Mouse (Mus musculus): Measurements from ENCODE around the gene Per1.

The Per1 gene

GRCm38 (mm10) chr11:69094697-69095429 lies at the start of gene Per1:
TSS of gene Per1 (plus strand) at chr11:69095217.
- DNase-seq = peak; percentile 97 to 99

DNA sequence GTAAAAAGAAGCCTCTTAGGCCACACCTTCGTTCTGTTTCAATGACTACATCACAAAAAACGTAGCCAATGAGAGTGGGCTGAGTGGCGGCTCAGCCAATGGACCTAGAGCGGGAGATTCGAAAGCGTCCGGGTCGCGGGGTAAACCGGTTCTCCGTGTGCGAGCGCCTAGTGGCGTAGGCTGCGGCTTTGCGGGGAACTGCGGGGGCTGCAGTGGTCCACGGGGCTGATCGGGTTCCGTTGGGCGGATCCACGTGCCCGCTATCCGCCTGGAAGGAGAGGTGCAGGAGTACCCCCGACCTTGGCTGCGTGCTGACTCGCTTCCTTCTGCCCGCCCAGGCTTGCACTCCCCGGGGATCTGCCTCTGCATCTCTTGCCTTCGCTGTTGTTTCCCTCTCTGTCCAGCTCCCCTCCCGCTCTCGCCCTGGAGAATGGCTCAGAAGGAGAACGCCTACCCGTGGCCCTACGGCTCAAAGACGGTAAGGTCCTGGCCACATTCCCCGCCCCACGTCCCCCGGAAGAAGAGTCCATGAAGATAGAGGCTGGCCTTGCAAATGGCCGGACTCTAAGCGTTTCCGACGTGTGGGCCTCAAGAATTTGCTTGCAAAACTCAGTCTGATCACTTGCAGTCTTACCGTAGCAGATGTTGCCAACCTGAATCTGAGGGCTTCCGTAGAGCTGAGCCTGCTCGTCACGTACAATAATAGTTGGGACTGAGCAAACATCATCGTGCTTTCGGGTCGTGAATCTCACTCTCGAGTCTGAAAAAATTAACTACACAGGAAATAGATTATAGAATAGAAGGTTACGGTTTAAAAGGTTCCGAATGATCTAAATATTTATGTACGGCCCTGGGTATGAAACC lies 49.3 kb upstream of the Per1 start, which contains the start of gene Aurkb:
TSS of gene Aurkb (plus strand) at position 117 of the 864 bp plus-strand sequence.
- DNase-seq = peak; percentile 79 to 84

GRCm38 (mm10) chr11:69046395-69046774 lies 48.6 kb upstream of the Per1 start:
- peak in 1 of 2 experiments; percentile 5 for DNase-seq

DNA sequence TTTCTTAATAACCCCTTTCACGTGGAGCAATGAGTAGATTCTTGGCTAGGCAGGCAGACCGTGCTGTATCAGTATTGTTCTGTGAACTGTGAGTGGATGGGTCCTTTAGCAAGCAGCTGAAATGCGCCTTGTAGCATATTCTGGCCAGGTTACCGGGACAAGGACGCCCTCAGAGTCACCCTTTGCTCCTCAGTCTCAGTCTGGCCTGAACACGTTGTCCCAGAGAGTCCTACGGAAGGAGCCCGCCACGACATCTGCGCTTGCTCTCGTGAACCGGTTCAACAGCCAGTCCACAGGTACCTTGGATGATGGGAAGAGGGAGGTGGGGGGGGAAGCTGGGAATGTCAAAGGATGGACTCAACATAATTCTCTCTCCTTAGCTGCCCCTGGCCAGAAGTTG lies 47.4 kb upstream of the Per1 start:
- DNase-seq = no peak

GRCm38 (mm10) chr11:69048151-69048550 lies 46.9 kb upstream of the Per1 start:
- DNase-seq = no peak

DNA sequence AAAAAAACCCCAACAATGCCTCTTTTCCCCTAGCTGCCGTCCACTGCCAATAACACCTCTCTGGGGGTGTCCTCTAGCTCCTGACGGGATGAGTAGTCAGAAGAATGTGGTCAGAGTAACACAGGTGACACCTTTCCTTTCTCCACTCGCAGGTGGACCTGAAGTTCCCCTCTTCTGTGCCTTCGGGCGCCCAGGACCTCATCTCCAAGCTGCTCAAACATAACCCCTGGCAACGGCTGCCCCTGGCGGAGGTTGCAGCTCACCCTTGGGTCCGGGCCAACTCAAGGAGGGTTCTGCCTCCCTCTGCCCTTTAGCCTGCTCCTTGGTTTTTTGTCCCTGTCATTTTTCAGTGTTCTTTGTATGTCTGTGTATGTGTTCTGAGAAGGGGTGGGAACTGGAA lies 44.3 kb upstream of the Per1 start:
- DNase-seq = peak in 1 of 2 experiments; percentile 3

GRCm38 (mm10) chr11:69051771-69052170 lies 43.2 kb upstream of the Per1 start:
- DNase-seq = no peak

GRCm38 (mm10) chr11:69052824-69053421 lies 42.1 kb upstream of the Per1 start:
- DNase-seq = no peak

DNA sequence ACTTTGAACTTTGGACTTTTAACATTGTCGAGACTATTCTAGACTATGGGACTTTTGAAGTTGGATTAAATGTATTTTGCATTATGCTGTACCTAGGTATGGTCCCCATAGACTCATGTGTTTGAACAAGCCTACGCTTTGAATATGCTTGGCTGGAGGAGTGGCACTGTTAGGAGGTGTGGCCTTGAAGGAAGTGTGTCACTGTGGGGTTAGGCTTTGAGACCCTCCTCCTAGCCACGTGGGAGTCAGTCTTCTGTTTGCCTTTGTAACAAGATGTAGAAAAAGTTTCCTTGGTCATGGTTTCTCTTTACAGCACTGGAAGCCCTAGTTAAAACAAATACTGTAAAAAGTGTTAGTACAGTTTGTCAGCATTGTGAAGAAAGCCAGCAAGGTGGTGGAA lies 41.2 kb upstream of the Per1 start:
- no peak for DNase-seq

DNA sequence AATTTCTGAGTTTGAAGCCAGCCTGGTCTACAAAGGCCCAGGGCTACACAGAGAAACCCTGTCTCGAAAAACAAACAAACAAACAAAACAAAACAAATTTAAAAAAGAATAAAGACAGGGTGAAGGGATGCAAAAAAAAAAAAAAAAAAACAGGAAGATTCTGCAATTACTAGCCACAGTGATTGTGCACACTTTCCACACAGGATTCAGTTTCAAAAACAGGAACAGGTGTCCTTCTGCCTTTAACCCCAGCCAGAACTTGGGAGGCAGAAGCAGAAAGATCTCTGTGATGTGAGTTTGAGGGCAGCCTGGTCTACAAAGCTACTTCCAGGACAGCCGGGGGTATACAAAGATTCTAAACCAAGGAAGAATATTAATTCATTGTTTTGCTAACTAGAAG lies 36.8 kb upstream of the Per1 start:
- DNase-seq = no peak

GRCm38 (mm10) chr11:69058729-69059356 lies 36.2 kb upstream of the Per1 start:
- DNase-seq = no peak

- DNase-seq = peak; percentile 91 to 97
These were observed 35.6 kb upstream of the Per1 start, which contains the start of gene Borcs6 for GRCm38 (mm10) chr11:69059357-69059974. TSS of gene Borcs6 (plus strand) at chr11:69059717.

GRCm38 (mm10) chr11:69059975-69060411 lies 35.0 kb upstream of the Per1 start:
- DNase-seq = peak in 1 of 2 experiments; percentile 72

- DNase-seq = peak in 1 of 2 experiments; percentile 54
These were observed 34.4 kb upstream of the Per1 start for GRCm38 (mm10) chr11:69060448-69061254.

DNA sequence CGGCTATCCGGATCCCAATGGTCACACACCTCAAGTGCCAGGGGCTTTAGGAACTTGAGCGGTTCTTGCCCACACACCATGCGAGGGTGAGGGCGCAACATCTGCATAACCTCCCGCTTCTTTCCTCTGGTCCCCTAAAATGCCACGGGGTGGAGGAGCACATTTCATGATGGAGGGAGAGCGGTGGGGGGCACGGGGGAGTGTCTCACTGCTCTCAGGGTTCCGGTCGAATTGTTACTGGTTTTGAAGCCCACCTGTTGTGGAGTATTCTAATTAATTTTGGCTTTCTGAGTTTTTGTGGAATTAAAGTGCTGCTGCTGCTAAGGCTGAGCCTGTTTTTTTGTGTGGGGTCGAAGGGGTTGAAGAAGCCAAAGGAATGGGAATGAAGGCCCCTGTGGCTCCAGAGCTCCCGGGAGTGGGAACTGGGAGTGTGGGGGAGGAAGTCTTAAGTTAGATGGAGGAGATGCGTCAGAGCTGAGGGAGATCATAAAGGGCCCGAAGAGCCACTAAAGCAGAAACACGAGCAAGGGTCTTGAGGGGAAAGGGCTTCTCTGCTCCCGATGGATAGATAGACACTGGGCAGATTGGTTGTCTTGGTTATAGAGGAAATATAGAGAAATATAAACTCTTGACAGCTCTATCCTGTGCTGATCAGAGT lies 33.6 kb upstream of the Per1 start:
- peak in 1 of 2 experiments; percentile 37 for DNase-seq

DNA sequence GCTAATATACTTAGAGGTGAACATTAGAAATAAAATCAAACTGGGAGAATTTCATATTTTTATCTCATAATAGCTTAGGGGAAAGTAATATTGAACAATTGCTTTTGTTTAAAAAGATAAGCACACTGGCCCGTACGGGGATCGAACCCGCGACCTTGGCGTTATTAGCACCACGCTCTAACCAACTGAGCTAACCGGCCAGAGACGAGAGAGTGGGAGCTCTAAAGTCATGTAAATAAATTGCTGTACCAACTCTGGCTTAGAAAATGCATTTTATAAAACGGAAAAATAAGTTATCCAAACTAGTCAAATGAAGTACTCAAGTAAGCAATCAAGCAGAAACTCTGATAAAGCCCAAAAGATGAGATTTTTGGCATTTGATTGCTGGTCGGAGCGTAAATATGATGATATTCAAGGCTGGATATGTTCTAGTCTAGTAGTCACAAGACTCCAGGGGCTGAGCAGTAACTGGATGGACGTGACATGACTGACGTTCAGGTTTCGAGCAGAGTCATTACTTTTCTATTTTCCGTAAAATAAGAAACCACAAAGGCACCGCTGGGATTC lies 32.7 kb upstream of the Per1 start:
- DNase-seq = peak; percentile 67 to 71

- DNase-seq = peak; percentile 92 to 96
These were observed 32.2 kb upstream of the Per1 start for GRCm38 (mm10) chr11:69062761-69063224.

DNA sequence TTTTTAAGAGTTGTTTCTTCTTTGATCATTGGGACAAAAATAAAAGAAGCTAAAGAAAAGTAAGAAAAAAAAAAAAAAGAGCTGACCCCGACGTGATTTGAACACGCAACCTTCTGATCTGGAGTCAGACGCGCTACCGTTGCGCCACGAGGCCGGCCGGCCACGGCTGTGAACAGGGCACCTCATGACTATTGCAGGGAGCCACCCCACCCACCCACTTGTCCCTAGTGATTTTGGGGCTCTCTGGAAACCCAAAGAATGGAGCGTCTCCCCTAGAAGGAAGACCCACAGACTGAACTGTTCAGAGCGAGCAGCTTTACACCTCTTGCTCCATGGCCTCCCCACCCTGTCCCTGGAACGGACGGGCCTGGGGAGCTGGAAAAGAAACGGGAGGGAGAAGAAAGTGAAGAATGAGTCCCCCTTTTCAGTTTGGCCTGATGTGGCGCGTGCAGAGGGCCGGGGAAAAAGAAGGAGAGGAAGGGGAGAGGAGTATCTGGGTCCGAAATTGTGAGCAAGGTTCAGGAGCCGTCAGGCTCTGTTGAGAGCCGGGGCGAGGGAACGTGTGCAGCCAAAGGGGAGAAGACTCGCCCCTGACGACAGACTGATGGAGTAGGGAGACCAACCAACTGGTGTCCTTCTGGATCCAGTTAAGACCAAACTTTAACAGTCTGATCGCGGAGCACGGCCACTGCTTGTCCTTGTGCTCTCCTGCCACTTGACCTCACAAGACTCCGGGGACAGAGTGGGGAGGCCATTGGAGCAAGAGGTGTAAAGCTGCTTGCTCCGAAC lies 31.4 kb upstream of the Per1 start:
- peak; percentile 72 to 79 for DNase-seq

All from thymus, postnatal 36 days (tissue).